Mouse (Mus musculus): Measurements from ENCODE around the gene Epas1. TPM values are rescaled to one million over a fixed set of nuclear protein-coding genes. Genes with fewer than 3 reads are reported as not detected.
A peak's percentile ranks its signal among the peaks of the same experiment; 100 is the strongest.

Gene Epas1
- total and polyA plus RNA-seq, 3 experiments: not detected

DNA sequence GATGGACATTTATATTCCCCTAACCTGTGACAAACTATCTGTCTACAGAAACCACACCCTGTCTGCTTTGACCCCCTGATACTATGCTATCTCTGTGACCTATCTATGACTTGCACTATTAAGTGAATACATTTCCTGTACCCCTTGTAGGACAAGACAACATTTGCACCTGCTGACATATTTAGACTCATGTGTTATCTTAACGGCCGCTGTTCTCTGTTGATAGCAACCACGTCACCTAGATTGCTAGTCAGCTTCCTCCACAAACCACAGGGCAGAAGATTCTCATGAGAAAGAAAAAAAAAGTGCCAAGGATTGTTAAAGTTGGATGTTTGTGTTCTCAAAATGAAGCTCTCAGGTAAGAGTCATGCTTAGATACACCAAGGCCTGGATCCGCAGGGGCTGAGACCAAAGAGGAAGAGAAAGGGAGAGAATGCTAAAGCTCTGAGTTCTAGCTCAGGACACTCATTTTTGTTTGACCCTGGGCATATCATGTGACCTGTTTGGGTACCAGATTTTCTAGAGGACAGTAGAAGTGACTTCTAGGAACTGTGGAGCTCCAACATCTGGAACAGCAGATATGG is 127.1 kb downstream of the Epas1 start:
- H3K9me3 ChIP-seq (replicated peaks; ENCODE audit: insufficient read depth, low read length): no peaks in the 10 kb centered on the region
- H3K36me3 ChIP-seq (ENCODE audit: control insufficient read depth in 1 of 2, insufficient read depth in 2 of 2, low read length in 2 of 2): peaks cover 0 to 26% of the 10 kb centered on the region in 2 experiments; a peak in 2 of 4 replicates
- H3K27ac ChIP-seq (ENCODE audit: control insufficient read depth, low read depth, low read length): no peak overlapping the region
- no peaks in the 10 kb centered on the region for H3K79me2 ChIP-seq (ENCODE audit: control insufficient read depth, insufficient read depth, low read length, poor library complexity)
- H3K4me3 ChIP-seq (ENCODE audit: control insufficient read depth in 1 of 2, insufficient read depth in 1 of 2, low read depth in 2 of 2, low read length in 2 of 2): no peak overlapping the region
- H3K4me1 ChIP-seq (ENCODE audit: control insufficient read depth in 1 of 2, insufficient read depth in 2 of 2, low read length in 2 of 2): peaks cover 16 to 28% of the 10 kb centered on the region in 2 experiments
- H3K27me3 ChIP-seq (ENCODE audit: control insufficient read depth in 1 of 2, insufficient read depth in 2 of 2, low read length in 2 of 2): no peaks in the 10 kb centered on the region; a peak in 1 of 4 replicates
- H3K9ac ChIP-seq (ENCODE audit: control insufficient read depth, low read depth, low read length, poor library complexity, severe bottlenecking): no peak overlapping the region
- peak; percentile 69 for DNase-seq (ENCODE audit: low read depth, low spot score)
- TF ChIP-seq ZNF384 (IDR thresholded peaks at IDR 0.05; ENCODE audit: low read depth, low read length): peak; percentile 95
- no peak for TF ChIP-seq CHD1 (IDR thresholded peaks at IDR 0.05; ENCODE audit: low read depth, low read length)
- TF ChIP-seq HCFC1 (IDR thresholded peaks at IDR 0.05; ENCODE audit: low read depth, low read length): peak; percentile 44; the same call in 1 of the 2 replicates
- TF ChIP-seq GABPA (IDR thresholded peaks at IDR 0.05; ENCODE audit: low read depth, low read length): no peak
- peak; percentile 92 for TF ChIP-seq RCOR1 (IDR thresholded peaks at IDR 0.05; ENCODE audit: low read depth, low read length)
- peak; percentile 91 for TF ChIP-seq GATA1 (IDR thresholded peaks at IDR 0.05; ENCODE audit: low read depth, low read length)
- peak; percentile 70 for TF ChIP-seq SIN3A (IDR thresholded peaks at IDR 0.05; ENCODE audit: low read length)
- no peak for TF ChIP-seq NRF1 (IDR thresholded peaks at IDR 0.05; ENCODE audit: insufficient read depth, low read depth, low read length, poor library complexity, severe bottlenecking)
- no peak for TF ChIP-seq NELFE (IDR thresholded peaks at IDR 0.05; ENCODE audit: low read depth, low read length)
- TF ChIP-seq TAL1 (IDR thresholded peaks at IDR 0.05; ENCODE audit: low read length): peak; percentile 55; the same call in 1 of the 2 replicates
- TF ChIP-seq MAX (IDR thresholded peaks at IDR 0.05; ENCODE audit: low read length): no peak
- no peak for TF ChIP-seq MYC (IDR thresholded peaks at IDR 0.05; ENCODE audit: low read depth, low read length)
- TF ChIP-seq MAFK (IDR thresholded peaks at IDR 0.05; ENCODE audit: borderline replicate concordance, low read depth, low read length): peak; percentile 60; the same call in 1 of the 2 replicates
- TF ChIP-seq BHLHE40 (IDR thresholded peaks at IDR 0.05; ENCODE audit: borderline replicate concordance, low read depth, low read length): peak; percentile 72; the same call in 1 of the 2 replicates
- TF ChIP-seq SMC3 (IDR thresholded peaks at IDR 0.05; ENCODE audit: low read depth, low read length): no peak
- TF ChIP-seq MXI1 (IDR thresholded peaks at IDR 0.05; ENCODE audit: low read depth, low read length): 0 out of 2 replicates have a peak, but pooled peaks have one; percentile 18
- no peak for TF ChIP-seq KAT2A (conservative IDR thresholded peaks at IDR 0.05; ENCODE audit: low read depth, low read length)
- no peak for TF ChIP-seq E2F4 (IDR thresholded peaks at IDR 0.05; ENCODE audit: borderline replicate concordance, low read depth, low read length)
- TF ChIP-seq JUND (IDR thresholded peaks at IDR 0.05; ENCODE audit: low read depth, low read length): no peak
- no peak for TF ChIP-seq TBP (IDR thresholded peaks at IDR 0.05; ENCODE audit: low read depth, low read length)
- TF ChIP-seq UBTF (IDR thresholded peaks at IDR 0.05; ENCODE audit: borderline replicate concordance, insufficient read depth, low read depth, low read length): no peak
- TF ChIP-seq POLR2AphosphoS2 (IDR thresholded peaks at IDR 0.05; ENCODE audit: low read length): no peak
- TF ChIP-seq ELF1 (IDR thresholded peaks at IDR 0.05; ENCODE audit: low read depth, low read length): no peak
- TF ChIP-seq POLR2AphosphoS5 (IDR thresholded peaks at IDR 0.05; ENCODE audit: borderline replicate concordance, low read depth, low read length): no peak
- peak; percentile 52; the same call in 1 of the 2 replicates for TF ChIP-seq MYB (IDR thresholded peaks at IDR 0.05; ENCODE audit: low read depth, low read length)
- no peak for TF ChIP-seq POLR2A (IDR thresholded peaks at IDR 0.05; ENCODE audit: control insufficient read depth in 1 of 2, insufficient read depth in 1 of 2, low read depth in 1 of 2, low read length in 2 of 2, poor library complexity in 1 of 2)
- TF ChIP-seq MAZ (IDR thresholded peaks at IDR 0.05; ENCODE audit: low read depth, low read length): no peak
- TF ChIP-seq ZKSCAN1 (IDR thresholded peaks at IDR 0.05; ENCODE audit: low read depth, low read length): no peak
- no peak for TF ChIP-seq CHD2 (IDR thresholded peaks at IDR 0.05; ENCODE audit: low read length)
- peak; percentile 96 for TF ChIP-seq ETS1 (IDR thresholded peaks at IDR 0.05; ENCODE audit: low read depth, low read length)
- no peak for TF ChIP-seq ZC3H11A (IDR thresholded peaks at IDR 0.05; ENCODE audit: low read depth, low read length)
- TF ChIP-seq TCF12 (IDR thresholded peaks at IDR 0.05; ENCODE audit: low read depth, low read length): peak; percentile 96
- TF ChIP-seq ZMIZ1 (IDR thresholded peaks at IDR 0.05; ENCODE audit: low read depth, low read length): no peak
- no peak for TF ChIP-seq CTCF (IDR thresholded peaks at IDR 0.05 in 2 of 3, conservative IDR thresholded peaks at IDR 0.05 in 1 of 3; ENCODE audit: control insufficient read depth in 1 of 3, insufficient read depth in 1 of 3, low read depth in 2 of 3, low read length in 3 of 3, poor library complexity in 1 of 3, severe bottlenecking in 1 of 3)
- TF ChIP-seq RAD21 (IDR thresholded peaks at IDR 0.05; ENCODE audit: low read depth, low read length): no peak
- no peak for TF ChIP-seq USF2 (IDR thresholded peaks at IDR 0.05; ENCODE audit: borderline replicate concordance in 1 of 2, insufficient read depth in 1 of 2, low read depth in 1 of 2, low read length in 2 of 2)
- peak; percentile 89 to 93 for TF ChIP-seq EP300 (IDR thresholded peaks at IDR 0.05; ENCODE audit: low read depth in 1 of 2, low read length in 2 of 2)
